Mouse (Mus musculus) G1E (cell line): ENCODE data around the gene Prtg. TPM values are rescaled to one million over a fixed set of nuclear protein-coding genes. Genes with fewer than 3 reads are reported as not detected.

ENCODE experiments used
- ATAC-seq: 2 replicates; pipeline ENCODE4 v1.8.0; 2016; ENCODE audit warnings: mild to moderate bottlenecking; ENCODE audit not compliant: insufficient number of reproducible peaks, poor library complexity, low FRiP score, severe bottlenecking; ENCODE audit errors: extremely low read depth
- DNase-seq: peaks from one replicate; pipeline ENCODE4 v3.0.0; 2012; ENCODE audit warnings: low spot score
- H3K27me3 ChIP-seq: 2 replicates; pipeline ENCODE4 v1.6.1; 2012; ENCODE audit warnings: mild to moderate bottlenecking, low read length, inconsistent platforms; ENCODE audit not compliant: insufficient read depth
- H3K36me3 ChIP-seq: replicated peaks from 2 replicates; pipeline ENCODE3; 2012; ENCODE audit warnings: mild to moderate bottlenecking, inconsistent platforms
- H3K4me1 ChIP-seq: 2 replicates; pipeline ENCODE4 v1.6.1; 2012; ENCODE audit warnings: low read depth, low read length, inconsistent platforms, mixed read lengths; ENCODE audit not compliant: insufficient read depth
- H3K4me3 ChIP-seq: 2 replicates; pipeline ENCODE4 v1.5.1; 2012; ENCODE audit warnings: low read depth, mild to moderate bottlenecking, inconsistent platforms, low read length, moderate library complexity, mixed read lengths
- H3K9me3 ChIP-seq: replicated peaks from 2 replicates; pipeline ENCODE4 v1.6.1; 2012; ENCODE audit warnings: inconsistent platforms
- CTCF ChIP-seq: IDR thresholded peaks from 2 replicates; pipeline ENCODE4 v1.5.1; 2012; ENCODE audit warnings: low read depth, low read length, inconsistent platforms, mixed read lengths
- GATA1 ChIP-seq: IDR thresholded peaks from 2 replicates; pipeline ENCODE4 v1.6.1; 2012; ENCODE audit warnings: borderline replicate concordance, low read length, inconsistent platforms, mixed read lengths
- GATA2 ChIP-seq: IDR thresholded peaks from 2 replicates; pipeline ENCODE4 v1.6.1; 2012; ENCODE audit warnings: low read depth, low read length, inconsistent platforms, borderline replicate concordance
- POLR2AphosphoS5 ChIP-seq: IDR thresholded peaks from 2 replicates; pipeline ENCODE4 v1.6.1; 2012; ENCODE audit warnings: low read depth, low read length, inconsistent platforms; ENCODE audit not compliant: insufficient replicate concordance
- TAL1 ChIP-seq: conservative IDR thresholded peaks from 2 replicates; pipeline ENCODE4 v1.6.1; 2012; ENCODE audit warnings: low read depth, low read length, inconsistent platforms, mixed read lengths
- polyA plus RNA-seq: library from polyadenylated mRNA; stranded (reverse); fragments of >175 nt; gene quantifications from 2 replicates; pipeline ENCODE4 v1.2.3, GENCODE M21; 2012
- total RNA-seq, 2 experiments: library from RNA; stranded (forward) in 1 of 2; stranded (reverse) in 1 of 2; fragments of 200-1000 nt in 1 of 2; fragments of >200 nt in 1 of 2; fragmentation: Nextera tagmentation in 1 of 2; gene quantifications; 2 replicates each; pipeline ENCODE4 v1.2.3; 2014 to 2017

Prtg gene
- total and polyA plus RNA-seq, 3 experiments: 0.22 TPM; not detected in 2

GRCm38 (mm10) chr9:72791213-72791582, 15.5 kb upstream of the Prtg start:
- Histone ChIP-seq H3K9me3 (no peaks in the 10 kb centered on the region), H3K4me1 (no peaks in the 10 kb centered on the region; the same call in 1 of the 2 replicates), H3K36me3 (no peaks in the 10 kb centered on the region), H3K4me3 (no peak overlapping the region), H3K27me3 (peaks cover 19% of the 10 kb centered on the region)
- TF ChIP-seq GATA2 (no peak), TAL1 (no peak), CTCF (no peak), POLR2AphosphoS5 (no peak), GATA1 (no peak)
- ATAC-seq: no peak
- DNase-seq: no peak

- no peak for DNase-seq
- Histone ChIP-seq H3K27me3 (peaks cover 19% of the 10 kb centered on the region), H3K9me3 (no peaks in the 10 kb centered on the region), H3K4me1 (no peaks in the 10 kb centered on the region; the same call in 1 of the 2 replicates), H3K4me3 (no peak overlapping the region), H3K36me3 (no peaks in the 10 kb centered on the region)
- no peak for TF ChIP-seq GATA1
- TF ChIP-seq POLR2AphosphoS5: no peak
- TF ChIP-seq TAL1: no peak
- no peak for TF ChIP-seq CTCF
- TF ChIP-seq GATA2: no peak
- ATAC-seq: no peak
Measured at GRCm38 (mm10) chr9:72791681-72792080, 15.0 kb upstream of the Prtg start.

- TF ChIP-seq CTCF: no peak
- TF ChIP-seq GATA1: no peak
- no peak for TF ChIP-seq POLR2AphosphoS5
- no peak for TF ChIP-seq GATA2
- TF ChIP-seq TAL1: no peak
- no peak for DNase-seq
- ATAC-seq: no peak
- H3K36me3 ChIP-seq: no peaks in the 10 kb centered on the region
- no peaks in the 10 kb centered on the region for H3K9me3 ChIP-seq
- H3K4me3 ChIP-seq: no peak overlapping the region
- H3K27me3 ChIP-seq: peaks cover 10% of the 10 kb centered on the region
- H3K4me1 ChIP-seq: no peaks in the 10 kb centered on the region
Measured at GRCm38 (mm10) chr9:72795243-72795642, 11.4 kb upstream of the Prtg start.

- peaks cover 11% of the 10 kb centered on the region for H3K27me3 ChIP-seq
- no peak for DNase-seq
- no peaks in the 10 kb centered on the region for H3K36me3 ChIP-seq
- H3K9me3 ChIP-seq: no peaks in the 10 kb centered on the region
- ATAC-seq: no peak
- H3K4me1 ChIP-seq: no peaks in the 10 kb centered on the region
- TF ChIP-seq CTCF (no peak), POLR2AphosphoS5 (no peak), GATA2 (no peak), GATA1 (no peak), TAL1 (no peak)
- no peak overlapping the region for H3K4me3 ChIP-seq
Measured at GRCm38 (mm10) chr9:72797136-72797621, 9.5 kb upstream of the Prtg start.

GRCm38 (mm10) chr9:72803280-72803679, 3.4 kb upstream of the Prtg start:
- Histone ChIP-seq H3K4me1 (peaks cover 4% of the 10 kb centered on the region; the same call in 1 of the 2 replicates), H3K36me3 (no peaks in the 10 kb centered on the region), H3K9me3 (no peaks in the 10 kb centered on the region), H3K4me3 (no peak overlapping the region), H3K27me3 (peaks cover 37% of the 10 kb centered on the region)
- ATAC-seq (no peak), DNase-seq (no peak)
- TF ChIP-seq TAL1 (no peak), GATA2 (no peak), GATA1 (no peak)

GRCm38 (mm10) chr9:72806146-72806545, 528 bp upstream of the Prtg start:
- Histone ChIP-seq H3K27me3 (peaks cover 46% of the 10 kb centered on the region), H3K4me1 (peaks cover 7% of the 10 kb centered on the region; the same call in 1 of the 2 replicates), H3K36me3 (no peaks in the 10 kb centered on the region), H3K9me3 (no peaks in the 10 kb centered on the region), H3K4me3 (no peak overlapping the region)
- DNase-seq (no peak), ATAC-seq (no peak)
- TF ChIP-seq POLR2AphosphoS5 (no peak), TAL1 (no peak), CTCF (no peak), GATA1 (no peak), GATA2 (no peak)

GRCm38 (mm10) chr9:72807420-72808005, 839 bp downstream of the Prtg start:
- TF ChIP-seq GATA2 (no peak), GATA1 (no peak), CTCF (no peak), TAL1 (no peak), POLR2AphosphoS5 (no peak)
- Histone ChIP-seq H3K36me3 (no peaks in the 10 kb centered on the region), H3K4me3 (peak overlapping the region; percentile 7; the same call in 1 of the 2 replicates), H3K9me3 (no peaks in the 10 kb centered on the region), H3K4me1 (peaks cover 8% of the 10 kb centered on the region), H3K27me3 (peaks cover 41% of the 10 kb centered on the region)
- ATAC-seq: no peak
- no peak for DNase-seq
